14 mouse cellular contexts compared by ENCODE assay signal in genomic region chr6:48366322-48366996, GRCm38 (mm10). TPM values are rescaled to one million over a fixed set of nuclear protein-coding genes. Genes with fewer than 3 reads are reported as not detected.
DNase-seq lines count a peak whose midpoint lies in the region; ATAC-seq lines count a peak whose summit lies in the region.
"Had no signal": no experiment of that assay in that cellular context is flagged by ENCODE, and none has a peak within 500 bp of the region (broad histone marks: within the 10 kb centered on the region; RNA-seq: fewer than 3 reads in every experiment).

No protein-coding gene starts in this region.

- H3K36me3 ChIP-seq in forebrain, embryonic 10.5 days (replicated peaks), result no peaks in the 10 kb centered on the region
- no peaks in the 10 kb centered on the region for H3K36me3 ChIP-seq in forebrain, embryonic 15.5 days
- no peaks in the 10 kb centered on the region for H3K36me3 ChIP-seq in embryonic facial prominence, embryonic 14.5 days (ENCODE audit: control insufficient read depth, insufficient read depth, low read length)
- H3K36me3 ChIP-seq in midbrain, embryonic 14.5 days (ENCODE audit: control insufficient read depth, insufficient read depth, low read length), result no peaks in the 10 kb centered on the region
- H3K36me3 ChIP-seq in kidney, embryonic 15.5 days, result no peaks in the 10 kb centered on the region
- H3K36me3 ChIP-seq: limb, embryonic 13.5 days; neural tube, embryonic 13.5 days; stomach, embryonic 15.5 days had no signal

- peaks cover 18% of the 10 kb centered on the region for H3K4me1 ChIP-seq in forebrain, embryonic 10.5 days
- peaks cover 8% of the 10 kb centered on the region; the same call in 1 of the 2 replicates for H3K4me1 ChIP-seq in forebrain, embryonic 15.5 days
- H3K4me1 ChIP-seq in embryonic facial prominence, embryonic 14.5 days (ENCODE audit: control insufficient read depth, insufficient read depth, low read length), result peaks cover 5% of the 10 kb centered on the region; the same call in 1 of the 2 replicates
- no peaks in the 10 kb centered on the region for H3K4me1 ChIP-seq in midbrain, embryonic 14.5 days (ENCODE audit: control insufficient read depth, insufficient read depth, low read length)
- no peaks in the 10 kb centered on the region for H3K4me1 ChIP-seq in kidney, embryonic 15.5 days
- H3K4me1 ChIP-seq: neural tube, embryonic 13.5 days; stomach, embryonic 15.5 days had no signal

- peak; percentile 22 for DNase-seq in forebrain, embryonic 10.5 days (ENCODE audit: extremely low spot score, low spot score)
- peak; percentile 42 for DNase-seq in cerebellum, adult 9-10 months
- DNase-seq in embryonic facial prominence, embryonic 14.5 days (ENCODE audit: low spot score), result peak; percentile 54
- DNase-seq in midbrain, embryonic 14.5 days, result peak; percentile 2
- DNase-seq in adrenal gland, adult 8-10 months, result no peak
- no peak for DNase-seq in layer of hippocampus, postnatal 25 days (ENCODE audit: extremely low spot score in 1 of 2, low spot score in 1 of 2)
- DNase-seq: kidney, adult 18-20 months; lung, postnatal 10 days; right cerebral cortex, postnatal 4 days had no signal

- H3K4me3 ChIP-seq in forebrain, embryonic 10.5 days, result no peak overlapping the region
- no peak overlapping the region for H3K4me3 ChIP-seq in forebrain, embryonic 15.5 days
- H3K4me3 ChIP-seq in embryonic facial prominence, embryonic 14.5 days (ENCODE audit: low read depth, low read length), result no peak overlapping the region
- H3K4me3 ChIP-seq in midbrain, embryonic 14.5 days (replicated peaks; ENCODE audit: low read depth, low read length), result no peak overlapping the region
- no peak overlapping the region for H3K4me3 ChIP-seq in kidney, embryonic 15.5 days (replicated peaks)
- H3K4me3 ChIP-seq: limb, embryonic 13.5 days; neural tube, embryonic 13.5 days; stomach, embryonic 15.5 days had no signal

- no peak; the same call in 1 of the 2 replicates for ATAC-seq in forebrain, embryonic 15.5 days (replicated peaks)
- ATAC-seq in embryonic facial prominence, embryonic 14.5 days (ENCODE audit: low read depth), result peak; percentile 62; the same call in 1 of the 2 replicates
- no peak for ATAC-seq in midbrain, embryonic 14.5 days (ENCODE audit: low FRiP score, low TSS enrichment)
- no peak for ATAC-seq in kidney, embryonic 15.5 days (replicated peaks; ENCODE audit: low FRiP score)

- peaks cover 50% of the 10 kb centered on the region for H3K27me3 ChIP-seq in forebrain, embryonic 10.5 days (ENCODE audit: poor library complexity, severe bottlenecking)
- H3K27me3 ChIP-seq in forebrain, embryonic 15.5 days, result no peaks in the 10 kb centered on the region
- H3K27me3 ChIP-seq in embryonic facial prominence, embryonic 14.5 days (replicated peaks; ENCODE audit: control insufficient read depth, insufficient read depth, low read length), result no peaks in the 10 kb centered on the region
- no peaks in the 10 kb centered on the region for H3K27me3 ChIP-seq in midbrain, embryonic 14.5 days (ENCODE audit: control insufficient read depth, insufficient read depth, low read length)
- no peaks in the 10 kb centered on the region for H3K27me3 ChIP-seq in kidney, embryonic 15.5 days
- H3K27me3 ChIP-seq: limb, embryonic 13.5 days; neural tube, embryonic 13.5 days; stomach, embryonic 15.5 days had no signal

- 33% methylated on average over 11 of the region's 11 CpGs for WGBS in forebrain, embryonic 10.5 days
- WGBS in forebrain, embryonic 15.5 days, result 29% methylated on average over 11 of the region's 11 CpGs
- WGBS in embryonic facial prominence, embryonic 14.5 days, result 43% methylated on average over 11 of the region's 11 CpGs
- 50% methylated on average over 11 of the region's 11 CpGs for WGBS in midbrain, embryonic 14.5 days
- WGBS in kidney, embryonic 15.5 days, result 55% methylated on average over 11 of the region's 11 CpGs

- H3K27ac ChIP-seq in forebrain, embryonic 10.5 days, result peak overlapping the region; percentile 51; the same call in 1 of the 2 replicates
- no peak overlapping the region for H3K27ac ChIP-seq in forebrain, embryonic 15.5 days (replicated peaks)
- H3K27ac ChIP-seq in embryonic facial prominence, embryonic 14.5 days (replicated peaks; ENCODE audit: low read depth, low read length), result no peak overlapping the region
- H3K27ac ChIP-seq in midbrain, embryonic 14.5 days (replicated peaks; ENCODE audit: low read depth, low read length), result no peak overlapping the region
- no peak overlapping the region for H3K27ac ChIP-seq in kidney, embryonic 15.5 days
- H3K27ac ChIP-seq: limb, embryonic 13.5 days; neural tube, embryonic 13.5 days; stomach, embryonic 15.5 days had no signal

- H3K4me2 ChIP-seq in forebrain, embryonic 15.5 days (replicated peaks), result no peak overlapping the region
- H3K4me2 ChIP-seq in embryonic facial prominence, embryonic 14.5 days (ENCODE audit: low read depth, low read length), result no peak overlapping the region
- H3K4me2 ChIP-seq in midbrain, embryonic 14.5 days (ENCODE audit: low read length), result no peak overlapping the region
- no peak overlapping the region for H3K4me2 ChIP-seq in kidney, embryonic 15.5 days
- H3K4me2 ChIP-seq: limb, embryonic 13.5 days; neural tube, embryonic 13.5 days; stomach, embryonic 15.5 days had no signal

- no peaks in the 10 kb centered on the region for H3K9me3 ChIP-seq in forebrain, embryonic 10.5 days
- no peaks in the 10 kb centered on the region for H3K9me3 ChIP-seq in forebrain, embryonic 15.5 days
- H3K9me3 ChIP-seq in embryonic facial prominence, embryonic 14.5 days (ENCODE audit: control insufficient read depth, low read length), result no peaks in the 10 kb centered on the region
- H3K9me3 ChIP-seq in midbrain, embryonic 14.5 days (ENCODE audit: control insufficient read depth, low read length), result no peaks in the 10 kb centered on the region
- no peaks in the 10 kb centered on the region for H3K9me3 ChIP-seq in kidney, embryonic 15.5 days (replicated peaks)
- H3K9me3 ChIP-seq: limb, embryonic 13.5 days; neural tube, embryonic 13.5 days; stomach, embryonic 15.5 days had no signal

- H3K9ac ChIP-seq in forebrain, embryonic 15.5 days (replicated peaks), result no peak overlapping the region
- H3K9ac ChIP-seq in embryonic facial prominence, embryonic 14.5 days (ENCODE audit: low read depth, low read length), result no peak overlapping the region
- no peak overlapping the region for H3K9ac ChIP-seq in midbrain, embryonic 14.5 days (replicated peaks; ENCODE audit: low read length)
- H3K9ac ChIP-seq in kidney, embryonic 15.5 days, result no peak overlapping the region
- H3K9ac ChIP-seq: limb, embryonic 13.5 days; neural tube, embryonic 13.5 days; stomach, embryonic 15.5 days had no signal

RNA-seq across cellular contexts. Expression of gene Krba1, which starts 28.9 kb away (rescaled TPM):
- 23.7 and 24.5 TPM in 2 replicates for polyA plus RNA-seq in forebrain, embryonic 10.5 days (2016; fragmentation: Nextera tagmentation; extraction: Ambion mirVana)
- polyA plus RNA-seq in forebrain, embryonic 15.5 days (2015; fragmentation: Nextera tagmentation; extraction: Ambion mirVana), result 27.2 and 29.4 TPM in 2 replicates
- polyA plus RNA-seq in embryonic facial prominence, embryonic 14.5 days (2014; fragmentation: Nextera tagmentation; extraction: Ambion mirVana), result 18.0 and 23.0 TPM in 2 replicates
- 28.0 and 30.3 TPM in 2 replicates for polyA plus RNA-seq in midbrain, embryonic 14.5 days (2014; fragmentation: Nextera tagmentation; extraction: Ambion mirVana)
- total RNA-seq in adrenal gland, adult 8-10 months (2022), result 10 to 100 TPM; 44.0 to 56.6 (median 50.8) TPM
- polyA plus RNA-seq in kidney, embryonic 15.5 days (2015; fragmentation: Nextera tagmentation; extraction: Ambion mirVana), result 21.2 and 23.6 TPM in 2 replicates
- 10 to 100 TPM; 35.5 to 43.2 TPM for total RNA-seq in layer of hippocampus, postnatal 25 days (2021)

Comparison
In these comparisons a context has a peak if more than half of its experiments do, and no peak if none do; other contexts are left out.
1. DNase-seq: peak in forebrain, embryonic 10.5 days (single experiment), cerebellum, adult 9-10 months (single experiment), embryonic facial prominence, embryonic 14.5 days (single experiment) and midbrain, embryonic 14.5 days (single experiment); none in adrenal gland, adult 8-10 months (single experiment) and layer of hippocampus, postnatal 25 days (0 of 2).